Mouse (Mus musculus) forebrain, postnatal 0 days (tissue): ENCODE measurements around the gene Inka2. TPM values are rescaled to one million over a fixed set of nuclear protein-coding genes. Genes with fewer than 3 reads are reported as not detected.

Experiments
- ATAC-seq: fragments of 200-750 bp; cut with Nextera tagmentation; 2 replicates; pipeline ENCODE4 v1.8.0; 2017; ENCODE audit warnings: mild to moderate bottlenecking, moderate library complexity
- DNase-seq: peaks from one replicate; pipeline ENCODE4 v3.0.0-alpha.2; 2015
- H3K27ac ChIP-seq: fragments of 300-500 bp; sonication (generic); 2 replicates; pipeline ENCODE4 v1.5.1; 2014; ENCODE audit warnings: low read depth, mild to moderate bottlenecking, antibody characterized with exemption, low read length, moderate library complexity, mixed read lengths
- H3K27me3 ChIP-seq: fragments of 300-500 bp; sonication (generic); 2 replicates; pipeline ENCODE4 v1.6.1; 2014; ENCODE audit warnings: mild to moderate bottlenecking, low read length, mixed read lengths; ENCODE audit not compliant: insufficient read depth
- H3K36me3 ChIP-seq: fragments of 300-500 bp; sonication (generic); 2 replicates; pipeline ENCODE4 v1.6.1; 2014; ENCODE audit warnings: mild to moderate bottlenecking, moderate library complexity; ENCODE audit not compliant: insufficient read depth
- H3K4me1 ChIP-seq: fragments of 300-500 bp; sonication (generic); 2 replicates; pipeline ENCODE4 v1.6.1; 2014; ENCODE audit warnings: antibody characterized with exemption; ENCODE audit not compliant: insufficient read depth
- H3K4me2 ChIP-seq: fragments of 300-500 bp; sonication (generic); 2 replicates; pipeline ENCODE4 v1.6.1; 2014; ENCODE audit warnings: low read depth, mild to moderate bottlenecking, moderate library complexity
- H3K4me3 ChIP-seq: fragments of 300-500 bp; sonication (generic); 2 replicates; pipeline ENCODE4 v1.5.1; 2014; ENCODE audit warnings: low read depth, low read length, mixed read lengths
- H3K9ac ChIP-seq: fragments of 300-500 bp; sonication (generic); 2 replicates; pipeline ENCODE4 v1.6.1; 2014; ENCODE audit warnings: mild to moderate bottlenecking
- H3K9me3 ChIP-seq: fragments of 300-500 bp; sonication (generic); 2 replicates; pipeline ENCODE4 v1.6.1; 2016; ENCODE audit warnings: low read length
- CTCF ChIP-seq: sonication (generic); IDR thresholded peaks from 2 replicates; pipeline ENCODE4 v1.5.1; 2016; ENCODE audit warnings: antibody characterized with exemption, control low read depth, low read depth
- WGBS: fragments of 180-500 bp; shearing (Covaris S2); extraction: QIAGEN DNeasy Blood & Tissue Kit; methylation state at CpG from one replicate; pipeline ENCODE4 v1.1.7; 2014; 5-methylcytosine and 5-hydroxymethylcytosine counted together
- polyA plus RNA-seq: library from polyadenylated mRNA; unstranded; fragments of >200 nt; fragmentation: Nextera tagmentation; extraction: Ambion mirVana; gene quantifications from 2 replicates; pipeline ENCODE4 v1.2.1, GENCODE M21; 2015
- total RNA-seq: library from RNA; depleted of rRNA; stranded (reverse); fragments of >200 nt; gene quantifications from 2 replicates; pipeline ENCODE4 v1.2.3, GENCODE M21; 2014

Inka2 gene
- total and polyA plus RNA-seq, 2 experiments from 2014 or later, result 4.2 to 6.9 TPM

GRCm38 (mm10) chr3:105726037-105726436 lies 21.6 kb downstream of the Inka2 start:
- H3K9me3 ChIP-seq, result no peaks in the 10 kb centered on the region
- no peak overlapping the region for H3K9ac ChIP-seq
- ATAC-seq, result peak; percentile 32; the same call in 1 of the 2 replicates
- DNase-seq, result peak; percentile 79
- H3K4me2 ChIP-seq, result no peak overlapping the region
- no peak overlapping the region for H3K27ac ChIP-seq
- peaks cover 5% of the 10 kb centered on the region; the same call in 1 of the 2 replicates for H3K36me3 ChIP-seq
- H3K4me3 ChIP-seq, result no peak overlapping the region
- no peaks in the 10 kb centered on the region for H3K27me3 ChIP-seq
- WGBS, result 2% methylated on average over 1 of the region's 1 CpGs
- H3K4me1 ChIP-seq, result no peaks in the 10 kb centered on the region
- peak; percentile 84 for TF ChIP-seq CTCF

- no peak for TF ChIP-seq CTCF
- no peak overlapping the region for H3K4me2 ChIP-seq
Measured at GRCm38 (mm10) chr3:105732360-105732759, 28.0 kb downstream of the Inka2 start.

GRCm38 (mm10) chr3:105733538-105733937 lies 29.1 kb downstream of the Inka2 start:
- H3K9me3 ChIP-seq, result no peaks in the 10 kb centered on the region
- ATAC-seq, result no peak
- TF ChIP-seq CTCF, result no peak
- H3K9ac ChIP-seq, result no peak overlapping the region
- H3K27ac ChIP-seq, result no peak overlapping the region
- H3K27me3 ChIP-seq, result no peaks in the 10 kb centered on the region
- no peaks in the 10 kb centered on the region for H3K4me1 ChIP-seq
- 76% methylated on average over 4 of the region's 4 CpGs for WGBS
- DNase-seq, result no peak
- no peak overlapping the region for H3K4me3 ChIP-seq
- no peak overlapping the region for H3K4me2 ChIP-seq
- peaks cover 28% of the 10 kb centered on the region for H3K36me3 ChIP-seq

More at GRCm38 (mm10) chr3:105732360-105732759, 28.0 kb downstream of the Inka2 start:
- DNase-seq, result no peak
- Histone ChIP-seq H3K36me3 (peaks cover 25% of the 10 kb centered on the region), H3K27me3 (no peaks in the 10 kb centered on the region), H3K9me3 (no peaks in the 10 kb centered on the region), H3K4me3 (no peak overlapping the region), H3K27ac (no peak overlapping the region), H3K4me1 (no peaks in the 10 kb centered on the region), H3K9ac (no peak overlapping the region)
- ATAC-seq, result no peak
- WGBS, result 89% methylated on average over 4 of the region's 4 CpGs

GRCm38 (mm10) chr3:105735285-105735684 lies 30.9 kb downstream of the Inka2 start:
- TF ChIP-seq CTCF, result no peak
- ATAC-seq, result no peak
- H3K9me3 ChIP-seq, result no peaks in the 10 kb centered on the region
- no peak overlapping the region for H3K4me3 ChIP-seq
- no peak overlapping the region for H3K9ac ChIP-seq
- DNase-seq, result no peak
- H3K27me3 ChIP-seq, result no peaks in the 10 kb centered on the region
- peaks cover 28% of the 10 kb centered on the region for H3K36me3 ChIP-seq
- no peak overlapping the region for H3K4me2 ChIP-seq
- no peaks in the 10 kb centered on the region for H3K4me1 ChIP-seq
- H3K27ac ChIP-seq, result no peak overlapping the region

- ATAC-seq (no peak), DNase-seq (no peak)
- no peak overlapping the region for H3K4me3 ChIP-seq
- H3K4me1 ChIP-seq, result no peaks in the 10 kb centered on the region
- no peak overlapping the region for H3K4me2 ChIP-seq
- peaks cover 22% of the 10 kb centered on the region for H3K36me3 ChIP-seq
- no peaks in the 10 kb centered on the region for H3K27me3 ChIP-seq
- 75% methylated on average over 1 of the region's 1 CpGs for WGBS
- no peaks in the 10 kb centered on the region for H3K9me3 ChIP-seq
- TF ChIP-seq CTCF, result no peak
- no peak overlapping the region for H3K27ac ChIP-seq
- H3K9ac ChIP-seq, result no peak overlapping the region
Measured at GRCm38 (mm10) chr3:105736148-105736547, 31.7 kb downstream of the Inka2 start.

- no peaks in the 10 kb centered on the region for H3K27me3 ChIP-seq
- 85% methylated on average over 7 of the region's 7 CpGs for WGBS
- no peaks in the 10 kb centered on the region for H3K9me3 ChIP-seq
- no peak for TF ChIP-seq CTCF
- H3K9ac ChIP-seq, result no peak overlapping the region
- DNase-seq (no peak), ATAC-seq (no peak)
- H3K27ac ChIP-seq, result no peak overlapping the region
- no peaks in the 10 kb centered on the region for H3K4me1 ChIP-seq
- H3K4me3 ChIP-seq, result no peak overlapping the region
- no peak overlapping the region for H3K4me2 ChIP-seq
- peaks cover 16% of the 10 kb centered on the region; the same call in 1 of the 2 replicates for H3K36me3 ChIP-seq
Measured at GRCm38 (mm10) chr3:105737070-105737469, 32.7 kb downstream of the Inka2 start.

GRCm38 (mm10) chr3:105737666-105738065 lies 33.3 kb downstream of the Inka2 start:
- ATAC-seq, result no peak
- TF ChIP-seq CTCF, result no peak
- no peak overlapping the region for H3K9ac ChIP-seq
- H3K4me1 ChIP-seq, result no peaks in the 10 kb centered on the region
- peaks cover 16% of the 10 kb centered on the region; the same call in 1 of the 2 replicates for H3K36me3 ChIP-seq
- H3K27ac ChIP-seq, result no peak overlapping the region
- no peak for DNase-seq
- no peak overlapping the region for H3K4me2 ChIP-seq
- 87% methylated on average over 3 of the region's 3 CpGs for WGBS
- H3K9me3 ChIP-seq, result no peaks in the 10 kb centered on the region
- no peaks in the 10 kb centered on the region for H3K27me3 ChIP-seq
- no peak overlapping the region for H3K4me3 ChIP-seq

GRCm38 (mm10) chr3:105746542-105746941 lies 42.1 kb downstream of the Inka2 start:
- Histone ChIP-seq H3K9me3 (no peaks in the 10 kb centered on the region), H3K4me1 (no peaks in the 10 kb centered on the region), H3K27ac (no peak overlapping the region), H3K4me3 (no peak overlapping the region), H3K36me3 (0 out of 2 replicates have a peak, but pooled peaks cover 4% of the 10 kb centered on the region), H3K4me2 (no peak overlapping the region), H3K9ac (no peak overlapping the region), H3K27me3 (no peaks in the 10 kb centered on the region)
- no peak for TF ChIP-seq CTCF
- 88% methylated on average over 2 of the region's 2 CpGs for WGBS
- ATAC-seq (no peak), DNase-seq (no peak)
